Comparison of ENCODE assay signal across 8 mouse cellular contexts in the genomic region with DNA sequence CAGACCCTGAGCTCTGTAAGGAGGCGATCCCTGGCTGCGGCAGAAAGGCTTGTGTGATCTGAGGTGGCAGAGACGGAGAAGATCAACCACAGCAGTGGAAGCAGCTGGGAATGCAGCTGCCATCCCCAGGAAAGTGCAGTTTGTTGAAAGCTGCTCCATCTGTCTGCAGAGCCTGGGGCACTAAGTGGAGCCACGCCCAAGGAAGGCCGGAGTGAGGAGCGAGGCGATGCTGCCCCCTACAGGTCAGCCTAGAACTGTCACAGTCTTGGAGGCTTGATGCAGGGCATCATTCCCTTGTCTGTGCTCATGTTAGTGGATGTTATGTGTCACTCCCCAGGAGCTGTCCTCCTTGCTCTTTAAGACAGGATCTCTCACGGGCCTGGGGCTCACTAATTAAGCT. TPM values are rescaled to one million over a fixed set of nuclear protein-coding genes. Genes with fewer than 3 reads are reported as not detected.
A peak's percentile ranks its signal among the peaks of the same experiment; 100 is the strongest.
DNase-seq lines count a peak whose midpoint lies in the region; ATAC-seq and TF ChIP-seq lines count a peak whose summit lies in the region.

No protein-coding gene starts in this region.

- H3K4me1 ChIP-seq in intestine, postnatal 0 days (replicated peaks; ENCODE audit: control insufficient read depth, insufficient read depth, low read length) = no peaks in the 10 kb centered on the region
- H3K4me1 ChIP-seq in midbrain, embryonic 11.5 days (ENCODE audit: control insufficient read depth, insufficient read depth, low read length) = 0 out of 2 replicates have a peak, but pooled peaks cover 2% of the 10 kb centered on the region

- peak; percentile 67 for DNase-seq in adrenal gland, adult 8-10 months
- peak; percentile 87 for DNase-seq in embryo, embryonic 9.5 days (ENCODE audit: extremely low spot score)
- peak; percentile 75 for DNase-seq in left cerebral cortex, postnatal 36 days (ENCODE audit: low spot score in 2 of 2)
- peak; percentile 98 for DNase-seq in midbrain, embryonic 11.5 days (ENCODE audit: low spot score, missing footprints)
- DNase-seq in right cerebral cortex, postnatal 4 days = peak; percentile 89
- peak; percentile 65 for DNase-seq in yolk sac, embryonic 10.5 days (ENCODE audit: low spot score)

- WGBS in intestine, postnatal 0 days = 5% methylated on average over 8 of the region's 8 CpGs
- 8% methylated on average over 8 of the region's 8 CpGs for WGBS in midbrain, embryonic 11.5 days

- TF ChIP-seq CTCF in intestine, postnatal 0 days (IDR thresholded peaks at IDR 0.05; ENCODE audit: low read depth) = peak; percentile 99

- no peaks in the 10 kb centered on the region for H3K27me3 ChIP-seq in intestine, postnatal 0 days (replicated peaks; ENCODE audit: control insufficient read depth, insufficient read depth, low read length)
- no peaks in the 10 kb centered on the region for H3K27me3 ChIP-seq in midbrain, embryonic 11.5 days (ENCODE audit: control insufficient read depth, insufficient read depth, low read length)

- peak; percentile 96 for ATAC-seq in granulocyte monocyte progenitor cell, adult 5-6 weeks (replicated peaks; ENCODE audit: poor library complexity, severe bottlenecking)
- ATAC-seq in intestine, postnatal 0 days = peak; percentile 45; the same call in 1 of the 2 replicates
- ATAC-seq in midbrain, embryonic 11.5 days (ENCODE audit: low FRiP score) = peak; percentile 92

- no peak overlapping the region for H3K9ac ChIP-seq in intestine, postnatal 0 days (ENCODE audit: low read depth, low read length)
- no peak overlapping the region for H3K9ac ChIP-seq in midbrain, embryonic 11.5 days (ENCODE audit: low read length)

- no peak overlapping the region for H3K4me3 ChIP-seq in intestine, postnatal 0 days (ENCODE audit: low read depth, low read length)
- H3K4me3 ChIP-seq in midbrain, embryonic 11.5 days (ENCODE audit: low read depth, low read length) = no peak overlapping the region

- H3K4me2 ChIP-seq in intestine, postnatal 0 days (replicated peaks; ENCODE audit: low read depth) = no peak overlapping the region
- H3K4me2 ChIP-seq in midbrain, embryonic 11.5 days = no peak overlapping the region

- H3K36me3 ChIP-seq in intestine, postnatal 0 days (ENCODE audit: control insufficient read depth, insufficient read depth) = no peaks in the 10 kb centered on the region
- no peaks in the 10 kb centered on the region for H3K36me3 ChIP-seq in midbrain, embryonic 11.5 days (ENCODE audit: control insufficient read depth, insufficient read depth, low read length)

- intact Hi-C loops in left cerebral cortex, postnatal 36 days (cut with DNase I) = loop anchor here (1.0 to 5.0 kb wide), 4 partner anchors 52 to 508 kb away; no protein-coding TSS in a partner anchor

- H3K9me3 ChIP-seq in intestine, postnatal 0 days (ENCODE audit: control insufficient read depth) = no peaks in the 10 kb centered on the region
- H3K9me3 ChIP-seq in midbrain, embryonic 11.5 days (ENCODE audit: control insufficient read depth, low read length) = no peaks in the 10 kb centered on the region

- no peak overlapping the region for H3K27ac ChIP-seq in intestine, postnatal 0 days (ENCODE audit: low read depth, low read length)
- H3K27ac ChIP-seq in midbrain, embryonic 11.5 days (ENCODE audit: low read depth, low read length) = no peak overlapping the region

RNA-seq across cellular contexts. Expression of a gene that starts 32.5 kb away (rescaled TPM):
- total RNA-seq in adrenal gland, adult 8-10 months (2022) = 10 to 100 TPM; 15.2 to 18.5 (median 17.5) TPM
- 5.8 and 11.2 TPM in 2 replicates for total RNA-seq in granulocyte monocyte progenitor cell, adult 5-6 weeks (2014; fragmentation: Nextera tagmentation)
- 7.7 and 10.4 TPM in 2 replicates for total RNA-seq in granulocyte monocyte progenitor cell, adult 5-6 weeks (2017)
- polyA plus RNA-seq in intestine, postnatal 0 days (2015; fragmentation: Nextera tagmentation; extraction: Ambion mirVana) = 4.2 and 5.0 TPM in 2 replicates
- 10 to 100 TPM in 1 of 2 experiments, 1 to 10 TPM in 1; 6.8 to 10.4 TPM for total RNA-seq in left cerebral cortex, postnatal 36 days (2021)
- polyA plus RNA-seq in midbrain, embryonic 11.5 days (2014; fragmentation: Nextera tagmentation; extraction: Ambion mirVana) = 17.7 and 21.2 TPM in 2 replicates

Comparison
In these comparisons a context has a peak if more than half of its experiments do, and no peak if none do; other contexts are left out.
1. ATAC-seq: peak in every context shown above with its lines; median percentile 96 in granulocyte monocyte progenitor cell, adult 5-6 weeks; 92 in midbrain, embryonic 11.5 days; 45 in intestine, postnatal 0 days.